Mouse (Mus musculus) embryo, embryonic 11 days (tissue): ENCODE results near the gene Sel1l3.

Experiments
- DNase-seq: peaks from one replicate; pipeline ENCODE4 v3.0.0-alpha.2; 2015

Sel1l3 gene

GRCm38 (mm10) chr5:53140158-53140927 lies 73.4 kb downstream of the Sel1l3 start:
- no peak for DNase-seq

GRCm38 (mm10) chr5:53139566-53139965 lies 74.2 kb downstream of the Sel1l3 start:
- DNase-seq = no peak

DNA sequence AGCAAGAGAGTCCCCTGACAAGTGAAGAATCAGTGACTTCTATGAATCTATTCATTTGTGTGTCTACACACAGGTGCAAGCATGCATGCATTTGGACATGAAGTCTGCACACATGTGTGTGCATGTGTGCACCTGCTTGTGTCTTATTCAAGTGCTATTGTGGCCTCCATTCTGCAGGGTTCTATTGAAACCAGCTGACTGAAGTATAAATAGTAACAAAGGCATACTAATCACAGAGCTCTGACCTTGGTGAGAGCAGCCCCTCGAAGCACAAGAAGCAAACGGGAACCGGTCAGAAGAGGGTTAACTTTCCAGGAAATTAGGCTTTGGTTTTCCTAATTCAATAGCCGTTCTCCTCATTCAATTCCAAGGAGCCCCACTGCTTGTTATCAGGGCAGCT lies 74.6 kb downstream of the Sel1l3 start:
- DNase-seq = no peak

DNA sequence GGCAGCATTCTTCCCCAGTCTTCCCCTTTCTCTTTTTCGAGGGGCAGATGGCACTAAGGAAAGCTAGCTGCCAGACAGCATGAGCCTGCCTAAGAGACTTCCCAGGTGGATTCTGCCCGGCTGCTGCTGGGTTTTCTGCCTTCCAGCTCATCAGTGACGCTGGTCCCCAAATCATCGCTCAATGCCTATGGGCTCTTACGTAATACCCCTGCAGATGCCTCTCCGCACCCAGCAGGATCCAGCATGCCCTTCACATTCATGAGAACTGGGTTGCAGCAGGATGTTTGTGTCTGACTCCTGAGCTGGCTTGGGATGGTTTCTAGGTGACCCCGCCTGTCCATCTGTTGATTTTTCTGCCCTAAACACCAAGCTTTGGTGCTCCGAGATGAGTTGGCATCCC lies 75.7 kb downstream of the Sel1l3 start:
- DNase-seq = no peak

DNA sequence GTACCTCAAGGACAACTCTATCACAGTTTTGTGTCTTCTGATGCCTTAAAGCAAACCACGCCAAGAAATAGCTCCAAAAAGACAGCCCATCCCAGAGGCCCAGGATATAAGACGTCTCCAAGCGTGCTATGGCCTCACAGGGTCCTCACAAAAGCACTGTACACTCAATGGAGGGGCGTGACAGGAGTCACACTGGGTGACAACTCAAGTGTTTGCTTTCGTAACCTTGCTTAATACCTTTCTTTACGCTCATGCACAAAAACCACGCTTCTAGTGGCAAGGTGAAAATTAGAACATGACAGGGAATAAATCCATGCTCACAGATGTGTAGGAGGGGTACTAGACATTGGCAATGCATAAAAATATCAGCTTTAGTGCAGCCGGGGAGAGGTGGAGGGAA lies 77.7 kb downstream of the Sel1l3 start:
- no peak for DNase-seq

- no peak for DNase-seq
Observed at GRCm38 (mm10) chr5:53134003-53134402, 79.7 kb downstream of the Sel1l3 start.

- DNase-seq = no peak
Observed at GRCm38 (mm10) chr5:53124701-53125100, 89.0 kb downstream of the Sel1l3 start.

- peak; percentile 73 for DNase-seq
Observed at GRCm38 (mm10) chr5:53123525-53124286, 90.0 kb downstream of the Sel1l3 start.

GRCm38 (mm10) chr5:53119689-53120088 lies 94.0 kb downstream of the Sel1l3 start:
- DNase-seq = no peak

DNA sequence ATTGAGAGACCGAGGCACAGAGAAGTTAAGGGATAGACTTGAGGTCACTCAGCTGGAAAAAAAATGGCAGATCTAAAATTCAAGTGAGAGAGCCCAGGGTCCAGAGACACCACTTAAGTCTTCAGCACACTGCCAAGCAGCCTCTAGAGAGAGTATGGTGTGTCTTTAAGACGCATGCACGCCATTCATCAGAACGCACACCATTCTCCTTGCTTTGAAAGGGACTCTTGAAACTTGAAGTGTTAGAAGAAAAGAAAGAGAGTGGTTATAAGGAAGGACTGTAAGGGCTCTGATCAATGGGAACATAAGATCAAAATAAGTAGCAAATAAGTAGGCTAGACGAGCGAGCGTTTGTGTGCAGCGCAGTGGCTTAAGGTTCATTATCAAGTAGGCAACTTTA lies 95.5 kb downstream of the Sel1l3 start:
- DNase-seq = no peak

GRCm38 (mm10) chr5:53114616-53115267 lies 99.0 kb downstream of the Sel1l3 start:
- DNase-seq = no peak

- DNase-seq = no peak
Observed at GRCm38 (mm10) chr5:53112942-53113341, 100.8 kb downstream of the Sel1l3 start.

GRCm38 (mm10) chr5:53111036-53111435 lies 102.7 kb downstream of the Sel1l3 start:
- DNase-seq = no peak

- no peak for DNase-seq
Observed at GRCm38 (mm10) chr5:53110225-53110624, 103.5 kb downstream of the Sel1l3 start.

DNA sequence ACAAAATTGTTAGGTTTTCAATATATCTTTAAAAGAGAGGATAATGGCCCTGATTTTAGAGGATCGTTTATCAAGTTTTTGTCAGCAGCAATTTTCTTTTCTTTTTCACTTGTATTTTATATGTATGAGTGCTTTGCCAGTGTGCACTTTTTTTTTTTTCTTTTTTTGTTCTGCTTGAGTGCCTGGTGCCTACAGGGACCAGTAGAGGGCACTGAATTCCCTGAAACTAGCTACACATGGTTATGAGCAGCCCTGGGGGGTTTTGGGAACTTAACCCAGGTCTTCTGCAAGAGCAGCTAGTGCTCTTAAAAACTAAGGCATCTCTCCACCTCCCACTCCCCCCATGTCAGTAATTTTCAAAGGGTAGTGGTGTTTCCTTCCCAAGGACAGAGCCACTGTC lies 105.1 kb downstream of the Sel1l3 start:
- DNase-seq = peak; percentile 34

DNA sequence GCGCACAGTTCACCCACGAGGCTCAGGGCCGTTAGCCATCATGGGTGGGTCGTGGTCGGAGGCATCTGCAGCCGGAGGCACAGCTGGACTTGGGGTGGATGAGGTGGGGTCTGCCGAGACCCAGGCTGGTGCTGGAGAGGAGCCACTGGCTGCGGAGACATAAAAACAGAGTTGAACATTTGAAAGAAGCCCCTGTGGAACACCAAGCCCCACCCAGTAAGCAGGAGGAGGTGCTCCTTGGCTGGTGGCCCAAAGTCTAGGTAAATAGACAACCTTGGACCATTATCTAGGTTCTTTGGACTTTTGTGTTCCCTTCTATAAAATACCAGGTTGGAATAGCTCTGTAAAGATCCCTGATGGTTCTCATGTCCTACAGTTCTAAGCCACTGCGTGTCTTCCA lies 105.7 kb downstream of the Sel1l3 start:
- DNase-seq = no peak

DNA sequence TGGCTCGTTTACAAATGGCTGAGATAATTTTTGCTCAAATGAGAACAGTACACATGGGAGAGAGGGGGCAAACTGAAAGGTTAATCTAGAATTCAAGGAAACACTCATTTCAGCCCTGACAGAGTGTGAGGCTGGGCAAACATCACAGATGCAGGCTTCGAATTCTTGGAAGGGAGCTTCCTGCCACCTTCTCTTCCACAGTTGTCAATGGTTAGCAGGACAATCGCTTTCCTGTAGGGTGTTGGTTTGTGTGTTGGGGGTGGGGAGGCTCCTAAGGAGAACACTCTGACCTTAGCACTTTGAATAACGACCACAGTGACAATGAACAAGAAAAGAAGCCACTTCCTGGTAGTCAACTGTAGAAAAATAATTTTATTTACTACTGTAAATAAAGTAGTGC lies 107.0 kb downstream of the Sel1l3 start:
- DNase-seq = no peak

DNA sequence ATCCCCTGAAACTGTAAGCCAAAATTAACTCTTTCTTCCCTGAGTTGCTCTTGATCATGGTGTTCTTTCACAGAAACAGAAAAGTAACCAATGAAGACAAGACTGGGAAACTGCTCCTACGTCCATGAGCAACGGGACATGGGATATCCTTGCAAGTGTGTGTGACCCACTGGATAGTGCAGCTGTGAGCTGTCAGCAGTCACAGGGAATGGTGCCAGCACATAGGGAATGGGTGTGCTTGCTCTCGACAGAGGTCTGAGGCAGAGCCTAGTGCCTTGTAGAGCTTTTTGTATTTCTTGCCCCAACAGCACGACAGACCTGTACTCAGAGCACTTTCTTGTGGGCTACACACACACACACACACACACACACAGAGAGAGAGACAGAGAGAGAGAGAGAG lies 107.6 kb downstream of the Sel1l3 start:
- DNase-seq = no peak

- DNase-seq = no peak
Observed at GRCm38 (mm10) chr5:53105716-53106115, 108.0 kb downstream of the Sel1l3 start.

GRCm38 (mm10) chr5:53104177-53104855 lies 109.4 kb downstream of the Sel1l3 start:
- no peak for DNase-seq

DNA sequence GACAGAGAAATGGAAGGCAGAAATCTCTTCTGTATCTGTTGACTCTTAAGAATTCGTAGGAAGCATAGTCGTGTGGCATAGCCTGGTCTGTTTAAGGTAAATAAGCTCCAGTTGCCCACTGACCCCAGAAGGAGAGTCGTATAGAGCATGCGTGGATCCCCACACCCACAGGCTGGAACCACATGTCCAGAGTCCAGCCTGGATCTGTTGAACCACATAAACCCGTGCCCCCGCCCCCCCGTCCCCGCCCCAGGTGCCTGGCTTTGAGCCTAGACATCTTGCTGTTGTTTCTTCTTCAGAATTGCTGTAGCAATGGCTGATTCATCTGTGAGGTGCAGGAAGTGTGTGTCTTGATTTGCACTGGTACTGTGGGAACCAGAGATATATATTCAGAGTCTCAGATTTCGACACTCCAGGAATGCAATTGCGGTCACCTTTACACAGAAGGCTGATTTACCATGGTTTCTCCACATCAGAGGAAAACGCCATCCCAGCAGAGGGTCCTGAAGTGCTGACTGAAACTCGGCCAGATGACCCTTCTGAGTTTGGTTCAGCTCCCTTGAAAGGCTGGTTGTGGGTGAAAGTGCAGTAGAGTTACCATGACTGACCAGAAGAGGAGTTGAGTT lies 111.8 kb downstream of the Sel1l3 start:
- DNase-seq = no peak

DNA sequence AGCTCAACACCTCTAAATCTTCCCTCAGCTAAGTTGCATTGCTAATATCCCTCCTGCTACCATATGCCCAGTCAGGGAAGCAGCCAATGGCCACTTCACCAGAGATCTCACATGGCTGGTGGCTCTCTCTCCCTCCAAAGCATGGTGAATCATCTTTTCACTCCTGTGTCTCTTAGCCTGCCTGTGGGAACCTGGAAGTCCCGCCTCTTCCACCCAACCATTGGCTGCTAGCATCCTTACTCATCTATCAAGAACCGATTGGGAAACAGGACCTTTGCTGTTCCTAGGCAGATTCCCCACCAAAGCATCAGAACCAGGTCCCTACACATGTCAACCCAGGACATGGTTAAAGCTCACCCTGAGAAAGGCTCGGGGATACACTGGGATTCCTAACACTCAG lies 122.4 kb downstream of the Sel1l3 start:
- no peak for DNase-seq

- no peak for DNase-seq
Observed at GRCm38 (mm10) chr5:53087452-53087851, 126.3 kb downstream of the Sel1l3 start.
